Mouse (Mus musculus) 3T3-L1 (cell line): ENCODE measurements around the gene Gfy.
A peak's percentile ranks its signal among the peaks of the same experiment; 100 is the strongest.

Source experiments
- DNase-seq: peaks from one replicate; pipeline ENCODE4 v3.0.0-alpha.2; 2015; ENCODE audit warnings: low read depth, low spot score

The Gfy gene

DNA sequence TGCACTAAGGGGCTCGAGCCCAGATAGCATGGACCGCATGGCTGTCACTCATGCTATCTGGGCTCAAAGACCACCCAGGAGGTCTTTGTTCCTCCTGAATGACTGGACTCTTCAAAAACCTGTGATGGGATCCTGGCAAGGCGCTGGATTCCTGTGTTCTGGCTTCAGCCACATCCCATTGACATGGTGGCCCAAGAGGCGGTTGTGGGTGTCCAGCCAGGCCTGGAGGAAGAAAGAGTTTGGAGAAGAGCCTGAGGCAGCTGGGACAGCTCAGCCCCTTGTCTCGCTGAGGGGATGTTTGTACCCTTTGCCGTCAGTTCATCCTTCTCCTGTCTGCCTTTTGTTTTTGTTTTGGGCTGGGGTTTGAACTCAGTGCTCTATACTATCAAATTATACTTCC, 29.8 kb downstream of the Gfy start:
- no peak for DNase-seq

DNA sequence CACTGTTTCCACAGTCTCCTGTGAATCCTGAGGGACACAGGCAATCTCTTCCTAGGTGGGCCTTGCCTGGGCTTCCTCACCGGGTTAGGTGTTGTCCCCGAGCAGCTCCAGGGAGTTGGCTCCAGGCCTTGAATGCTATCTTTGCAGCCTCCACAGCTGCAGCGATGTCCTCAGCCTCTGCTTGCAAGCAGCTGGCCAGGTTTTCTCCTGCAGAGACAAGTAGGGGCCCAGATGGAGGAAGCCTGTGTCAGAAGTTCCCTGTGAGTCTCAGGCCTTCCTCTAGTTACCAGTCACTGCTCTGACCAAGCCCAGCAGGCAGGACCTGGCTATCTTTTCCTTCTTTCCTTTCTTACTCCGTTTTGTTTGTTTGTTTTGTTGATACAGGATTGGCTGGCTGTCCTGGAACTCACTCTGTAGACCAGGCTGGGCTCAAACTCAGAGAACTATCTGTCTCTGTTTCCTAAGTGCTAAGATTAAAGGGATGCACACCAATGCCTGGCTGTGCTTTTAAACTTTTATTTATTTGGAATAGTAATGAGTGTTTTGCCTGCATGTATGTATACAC, 30.8 kb downstream of the Gfy start:
- DNase-seq = no peak

DNA sequence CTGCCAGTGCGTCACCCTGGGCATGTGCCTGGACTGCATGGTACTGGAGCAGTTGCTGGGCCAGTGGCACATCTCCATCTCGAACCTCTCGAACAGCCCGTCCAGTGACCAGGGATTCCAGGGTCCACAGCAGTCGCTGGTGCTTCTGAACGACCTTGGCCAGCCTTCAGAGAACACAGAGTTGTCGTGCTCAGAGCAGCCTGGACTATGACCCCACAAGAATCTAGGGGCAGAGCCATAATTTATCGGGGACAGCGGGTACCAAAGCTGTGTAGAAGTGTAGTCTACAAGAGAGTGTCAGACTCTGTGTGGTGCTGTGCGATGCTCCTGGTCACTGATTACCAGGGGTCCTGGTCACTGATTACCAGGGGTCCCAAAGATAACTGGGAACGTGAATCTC, 31.5 kb downstream of the Gfy start:
- no peak for DNase-seq

DNA sequence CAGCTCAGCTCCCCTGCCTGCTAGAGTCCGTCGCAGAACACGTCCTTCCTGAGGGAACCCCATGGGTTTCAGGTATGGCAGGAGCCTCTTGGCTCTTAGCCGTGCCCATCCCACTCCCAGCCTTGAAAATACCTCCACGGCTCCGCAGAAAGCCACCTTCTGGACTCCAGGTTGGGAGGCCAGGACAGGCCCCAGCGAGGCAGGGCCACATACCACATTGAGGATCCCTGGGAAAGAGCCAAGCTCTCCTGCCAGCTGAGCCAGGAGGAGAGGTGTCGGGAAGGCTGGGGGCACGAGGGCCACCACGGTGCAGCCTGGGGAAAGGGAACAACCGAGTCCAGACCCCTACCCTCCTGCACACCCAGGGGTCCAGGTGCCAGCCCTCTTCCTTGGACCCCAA, 32.1 kb downstream of the Gfy start:
- no peak for DNase-seq

DNA sequence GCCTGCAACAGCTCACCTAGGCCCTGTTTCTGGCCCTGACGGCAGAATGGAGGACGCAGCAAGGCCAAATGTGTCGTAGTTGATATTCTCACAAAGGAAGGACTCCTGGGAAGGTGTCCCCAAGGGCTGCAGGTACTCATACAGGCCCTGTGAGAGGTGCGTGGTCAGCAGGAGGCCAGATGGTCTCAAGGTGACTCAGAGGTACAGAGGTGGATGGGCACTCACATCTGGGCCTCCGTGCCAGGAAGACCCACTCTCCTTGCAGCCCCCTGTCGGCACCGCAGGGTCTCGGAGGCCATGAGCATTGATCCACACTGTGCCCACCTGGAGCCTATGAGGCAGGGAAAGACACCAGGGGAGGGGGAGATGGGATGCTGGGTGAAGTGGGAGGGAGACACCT, 33.9 kb downstream of the Gfy start:
- DNase-seq = no peak

DNA sequence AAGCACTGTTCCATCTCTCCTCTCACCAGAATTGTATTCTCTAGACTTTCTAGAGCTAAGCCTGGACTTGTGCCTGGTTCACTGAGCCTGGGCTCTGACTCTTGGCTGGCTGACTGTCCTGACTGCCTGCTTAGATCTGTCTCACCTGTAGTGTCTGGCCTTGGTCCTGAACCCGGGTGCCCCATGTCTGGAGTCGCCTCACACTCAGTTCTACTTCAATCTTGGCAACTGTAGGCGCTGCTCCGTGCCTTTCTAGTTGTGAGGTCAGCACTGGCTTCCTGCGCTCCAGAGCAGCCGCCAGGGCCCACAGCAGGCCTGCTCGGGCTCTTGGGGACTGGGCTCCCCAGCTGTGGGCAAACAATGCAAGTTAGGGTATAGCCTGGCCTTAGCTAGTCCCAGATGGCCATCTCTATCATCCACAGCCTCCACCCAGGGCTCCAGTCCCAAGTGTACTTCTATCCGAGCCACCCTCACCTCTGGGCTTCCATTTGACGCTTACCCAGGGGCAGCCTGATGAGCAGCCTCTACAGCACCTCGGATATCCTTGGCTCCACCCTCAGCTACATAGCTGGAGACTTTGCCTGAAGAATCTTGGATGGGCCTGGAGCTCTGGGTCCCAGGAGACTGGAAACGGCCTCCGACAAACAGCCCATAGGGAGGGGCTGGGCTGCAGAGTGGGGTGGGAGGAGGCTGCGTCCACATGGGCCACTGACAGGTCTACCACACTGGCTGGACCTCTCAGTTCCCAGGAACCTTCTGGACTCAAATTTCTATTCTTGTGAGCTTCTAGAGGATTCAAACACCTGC, 34.8 kb downstream of the Gfy start:
- DNase-seq = no peak

DNA sequence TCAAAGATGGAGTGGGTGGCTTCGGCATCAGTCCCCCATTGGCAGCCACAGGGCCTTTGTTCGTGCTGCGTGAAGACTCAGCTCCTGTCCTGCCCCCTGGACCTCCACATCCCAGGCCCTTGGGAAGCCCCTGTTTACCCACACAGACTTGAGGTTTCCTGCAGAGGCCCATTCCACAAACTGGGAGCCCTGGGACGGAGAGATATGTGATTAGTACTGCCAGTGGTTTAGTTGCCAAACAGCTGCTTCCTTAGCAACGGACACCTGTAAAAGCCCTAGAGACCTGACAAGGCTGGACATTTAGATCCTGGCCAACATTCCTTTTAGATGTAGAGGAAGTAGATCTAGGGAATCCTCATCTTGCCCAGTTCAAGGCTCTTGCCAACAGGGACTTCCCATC, 37.5 kb downstream of the Gfy start:
- DNase-seq = no peak

DNA sequence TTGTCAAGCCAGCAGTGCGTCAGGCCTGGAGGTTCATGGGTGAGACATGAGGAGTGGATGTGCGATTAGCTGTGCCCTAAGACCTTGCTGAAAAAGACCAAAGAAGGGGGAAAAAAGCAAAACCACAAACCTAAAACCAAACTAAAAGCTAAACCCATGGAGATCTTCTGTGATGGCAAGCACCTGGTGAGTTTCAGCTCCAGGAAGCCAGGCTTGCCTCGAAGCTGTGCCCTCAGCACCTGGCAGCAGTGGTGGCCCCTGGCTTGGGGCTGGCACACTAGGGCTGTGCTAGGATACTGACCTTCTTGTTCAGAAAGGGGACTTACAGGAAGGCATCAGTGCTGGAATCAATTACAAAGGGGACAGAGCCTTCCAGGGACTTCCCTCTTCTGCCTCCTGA, 38.0 kb downstream of the Gfy start:
- no peak for DNase-seq

DNA sequence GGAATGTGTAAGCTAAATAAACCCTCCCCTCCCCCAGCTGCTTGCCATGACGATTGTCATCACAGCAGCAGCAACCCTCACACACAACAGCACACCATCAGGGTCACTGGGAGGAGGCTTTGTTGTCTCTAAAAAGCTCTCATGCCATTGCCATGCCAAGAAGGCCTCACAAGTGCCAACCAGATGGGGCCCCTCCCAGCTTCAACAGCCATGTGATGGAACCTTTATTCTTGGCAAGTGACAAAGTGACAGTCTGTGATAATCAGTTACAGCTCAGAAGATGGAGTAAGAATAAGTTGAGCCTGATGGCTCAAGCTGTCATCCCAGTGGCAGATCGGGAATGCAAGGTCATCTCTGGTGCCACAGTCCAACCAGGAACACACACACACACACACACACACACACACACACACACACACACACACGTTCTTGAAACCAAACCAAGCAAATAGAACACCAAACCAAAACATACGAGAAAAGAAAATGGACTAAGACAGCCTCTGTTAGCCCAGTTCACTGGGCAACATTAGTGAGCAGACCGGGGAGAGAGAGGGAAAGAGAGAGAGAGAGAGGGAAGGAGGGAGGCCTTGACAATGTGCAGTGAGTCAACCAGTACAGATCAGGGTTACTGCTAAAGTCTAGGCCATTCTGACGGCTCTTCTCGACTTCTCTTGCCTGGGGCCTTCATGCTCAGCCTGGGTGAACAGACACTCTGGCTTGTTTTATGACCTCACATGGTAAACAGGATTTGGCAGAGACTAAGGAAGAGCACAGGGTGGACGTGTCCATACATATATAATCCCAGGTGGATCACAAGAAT, 39.3 kb downstream of the Gfy start:
- no peak for DNase-seq

DNA sequence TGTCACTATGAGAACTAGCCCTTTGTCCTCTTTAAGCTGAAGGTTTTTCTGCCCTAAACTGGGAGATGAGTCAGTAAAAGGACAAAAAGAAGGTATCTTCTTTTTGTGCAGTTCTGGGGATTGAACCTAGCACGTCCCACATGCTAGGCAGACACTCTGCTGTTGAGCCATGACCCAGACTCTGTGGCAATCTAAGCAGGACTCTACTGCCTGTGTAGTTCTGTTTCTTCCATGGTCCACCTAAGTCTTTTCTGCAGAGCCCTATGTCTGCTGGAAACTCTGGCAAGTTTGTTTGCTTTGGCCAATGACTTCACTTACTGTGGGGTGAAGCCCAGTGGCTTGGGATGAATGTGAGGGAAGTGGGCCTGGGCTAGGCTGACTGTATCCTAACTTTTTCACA, 41.0 kb downstream of the Gfy start:
- no peak for DNase-seq

DNA sequence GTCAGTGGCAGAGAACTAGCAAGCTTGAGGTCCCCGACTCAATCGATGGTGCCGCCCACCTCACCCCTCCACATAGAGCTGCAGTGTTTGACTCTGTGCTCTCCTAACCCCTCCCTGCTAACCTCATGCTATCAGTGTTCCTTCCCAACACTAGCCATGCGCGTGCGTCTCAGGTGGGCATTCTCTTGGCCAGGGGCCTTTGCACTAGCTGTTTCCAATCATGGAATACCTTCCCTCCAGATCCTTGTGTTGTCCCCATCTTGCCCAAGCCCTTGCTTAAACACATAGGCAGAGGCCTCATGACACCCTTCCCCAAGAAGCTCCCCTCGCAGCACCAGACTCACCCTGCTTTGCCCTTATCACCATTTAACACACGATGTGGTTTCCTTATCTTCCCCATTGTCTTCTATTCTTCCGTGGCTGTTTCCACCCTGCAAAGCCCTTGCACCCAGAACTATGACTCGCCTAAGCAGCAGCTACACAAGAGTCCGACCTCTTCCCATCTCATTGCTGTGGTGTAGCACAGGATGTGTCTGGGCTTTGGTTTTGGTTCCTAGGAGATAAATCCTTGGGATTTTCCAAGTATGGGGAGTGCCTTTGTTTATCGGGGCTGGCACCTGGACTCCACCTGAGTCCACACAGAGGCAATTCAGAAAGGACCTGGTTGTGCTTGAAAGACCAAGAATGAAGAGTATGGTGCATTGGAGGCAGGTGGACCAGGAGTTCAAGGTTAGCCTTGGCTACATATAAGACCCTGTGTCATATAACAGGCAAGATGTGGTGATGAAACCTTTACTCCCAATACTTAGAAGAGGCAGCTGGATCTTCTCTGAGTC, 42.0 kb downstream of the Gfy start:
- DNase-seq = no peak

DNA sequence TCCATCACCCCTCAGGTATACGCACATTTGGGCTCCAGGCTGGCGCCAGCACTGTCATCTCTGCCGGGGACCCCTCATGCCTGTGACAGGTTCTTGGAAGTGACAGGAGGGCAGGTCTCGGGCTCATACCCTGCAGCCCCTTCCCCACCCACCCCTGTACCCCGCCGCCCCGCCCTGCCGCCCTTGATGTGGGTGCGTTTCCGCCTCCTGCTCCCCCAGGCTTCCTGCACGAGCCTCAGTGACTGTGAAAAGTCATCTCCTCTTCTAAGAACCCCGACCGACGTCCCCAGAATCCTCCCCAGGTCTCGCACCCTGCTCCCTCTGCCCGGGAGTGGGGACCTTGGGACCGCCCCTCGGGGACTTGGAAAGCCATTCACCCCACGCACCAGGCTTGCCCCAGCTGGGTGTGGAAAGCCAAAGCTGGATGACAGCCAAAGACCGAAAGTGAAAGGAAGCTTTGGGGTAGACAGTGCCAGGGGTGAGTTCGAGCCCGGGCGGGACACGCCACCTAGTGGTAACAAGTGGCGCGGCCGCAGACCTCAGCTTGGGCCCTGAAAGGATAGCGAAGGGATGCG, 43.3 kb downstream of the Gfy start, which contains the start of the genes Gm45713 and Flt3l:
Gene Gm45713 (minus strand): TSS at position 239 of the 575 bp plus-strand sequence.
Gene Flt3l (minus strand): TSS at position 440 of the 575 bp plus-strand sequence.
- DNase-seq = peak; percentile 87

DNA sequence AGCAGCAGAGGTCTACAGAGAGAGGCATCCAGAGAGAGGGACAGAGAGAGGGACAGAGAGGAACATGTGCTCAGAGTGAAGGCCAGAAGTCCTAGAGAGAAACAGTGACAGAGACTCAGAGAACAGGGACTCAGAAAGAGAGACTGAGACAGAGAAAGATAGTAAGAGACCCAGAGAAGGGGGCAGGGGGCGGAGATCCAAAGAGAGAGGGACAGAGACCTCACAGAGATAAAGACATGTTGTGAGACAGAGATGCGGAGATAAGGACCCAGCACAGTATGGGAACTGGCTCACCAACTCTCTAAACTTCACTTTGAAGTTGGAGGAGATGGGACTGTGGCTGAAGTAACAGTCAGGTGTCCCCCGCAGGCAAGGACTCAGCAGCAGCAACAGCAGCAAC, 44.0 kb downstream of the Gfy start:
- no peak for DNase-seq

DNA sequence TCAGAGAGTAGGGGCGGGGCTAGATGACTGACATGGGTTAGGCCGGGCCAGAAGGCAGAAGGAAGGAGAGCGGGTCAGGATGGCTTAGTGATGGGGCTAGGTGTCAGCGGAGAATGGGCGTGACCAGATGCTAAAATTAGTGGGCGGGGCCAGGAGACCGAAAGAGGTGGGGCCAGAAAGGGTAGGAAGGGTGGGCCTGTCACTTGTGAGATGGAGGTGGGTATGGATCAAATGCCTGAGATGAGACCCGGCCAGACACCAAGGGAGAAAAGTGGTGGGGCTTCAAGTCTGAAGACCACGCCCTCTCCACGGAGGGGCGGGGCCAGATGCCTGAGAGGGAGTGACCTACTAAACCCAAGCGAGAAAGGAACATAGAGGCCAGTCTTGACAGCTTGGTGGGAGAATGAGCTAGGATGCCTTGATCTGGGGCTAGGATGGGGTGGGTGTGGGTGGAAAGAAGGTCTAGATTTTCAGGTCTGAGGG, 44.8 kb downstream of the Gfy start:
- DNase-seq = peak; percentile 27

DNA sequence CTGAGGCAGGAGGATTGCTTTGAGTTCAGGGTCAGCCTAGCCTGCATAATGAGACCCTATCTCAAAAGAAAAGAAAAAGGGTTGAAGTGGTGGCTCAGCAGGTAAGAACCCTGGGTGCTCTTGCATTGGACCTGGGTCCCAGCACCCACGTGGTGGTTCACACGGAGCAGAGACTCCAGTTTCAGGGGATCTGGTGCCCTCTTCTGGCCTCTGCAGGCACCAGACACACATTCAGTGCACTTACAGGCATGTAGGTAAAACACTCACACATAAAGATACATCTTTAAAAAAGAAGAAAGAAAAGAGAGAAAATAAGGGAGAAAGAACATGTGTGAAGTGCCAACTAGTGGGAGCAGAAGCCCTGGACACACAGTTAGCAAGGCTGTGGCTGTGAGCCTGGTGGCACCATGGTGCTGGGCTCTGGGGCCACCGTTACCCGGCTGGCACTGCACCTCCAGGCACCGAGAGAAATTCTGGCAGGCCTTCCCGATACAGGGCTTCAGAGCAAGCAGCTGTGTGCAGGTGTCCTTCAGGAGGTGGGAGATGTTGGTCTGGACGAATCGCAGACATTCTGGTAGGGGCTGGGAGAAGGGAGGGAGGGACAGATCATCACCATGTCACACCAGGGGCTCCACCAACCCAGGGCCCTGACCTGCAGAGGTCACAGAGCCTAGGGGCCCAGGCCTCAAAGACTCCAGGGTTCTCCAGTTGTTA, 45.8 kb downstream of the Gfy start:
- no peak for DNase-seq

DNA sequence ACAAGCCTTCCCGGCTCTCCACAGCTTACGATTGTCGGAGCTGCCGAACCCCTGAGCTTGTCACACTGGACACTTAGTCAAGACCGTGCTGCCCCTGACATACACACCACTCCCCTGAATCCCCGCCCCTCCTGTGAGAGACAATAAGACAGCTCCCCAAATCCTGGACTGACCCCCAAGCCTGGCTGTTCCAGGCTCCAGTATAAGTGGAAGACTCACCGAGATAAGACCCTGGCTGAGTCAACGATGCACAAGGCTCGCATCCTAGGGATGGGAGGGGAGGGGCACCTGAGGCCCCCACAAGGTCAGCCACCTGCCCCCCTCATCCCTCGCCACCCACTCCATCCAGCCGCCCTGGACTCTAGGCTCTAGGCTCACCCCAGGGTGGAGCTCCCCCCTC, 47.5 kb downstream of the Gfy start:
- no peak for DNase-seq

DNA sequence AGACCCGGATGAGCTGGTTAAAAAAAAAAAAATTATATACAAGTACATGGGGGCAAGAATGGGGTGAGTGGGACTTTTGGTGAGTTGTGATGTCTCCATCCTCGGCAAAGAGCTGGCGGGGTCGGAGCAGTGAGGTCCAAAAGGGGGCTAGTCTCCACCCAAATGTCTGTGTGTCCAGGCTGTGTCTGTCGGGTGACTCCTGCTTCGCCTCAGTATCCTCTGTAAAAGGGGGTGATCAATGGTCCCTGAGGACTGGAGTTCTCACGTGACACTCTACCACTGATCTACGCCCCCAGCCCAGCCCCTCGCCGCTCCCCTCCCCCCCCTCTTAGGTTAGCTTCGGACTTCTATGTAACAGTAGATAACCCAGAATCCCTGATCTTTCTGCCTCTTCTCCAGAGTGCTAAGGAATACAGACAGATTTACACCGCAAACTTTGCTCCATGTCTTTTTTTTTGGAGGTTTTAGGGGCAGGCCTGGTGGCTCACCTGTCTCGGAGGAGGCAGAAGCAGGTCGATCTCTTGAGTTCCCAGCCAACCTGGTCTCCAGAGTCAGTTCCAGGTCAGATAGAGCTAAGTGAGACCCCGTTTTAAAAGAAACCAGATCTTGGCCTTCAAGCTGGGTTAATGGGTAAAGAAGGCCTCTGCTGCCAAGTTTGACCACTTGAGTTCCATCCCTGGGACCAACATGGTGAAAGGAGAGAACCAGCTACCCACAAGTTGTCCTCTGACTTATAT, 49.4 kb downstream of the Gfy start:
- no peak for DNase-seq

DNA sequence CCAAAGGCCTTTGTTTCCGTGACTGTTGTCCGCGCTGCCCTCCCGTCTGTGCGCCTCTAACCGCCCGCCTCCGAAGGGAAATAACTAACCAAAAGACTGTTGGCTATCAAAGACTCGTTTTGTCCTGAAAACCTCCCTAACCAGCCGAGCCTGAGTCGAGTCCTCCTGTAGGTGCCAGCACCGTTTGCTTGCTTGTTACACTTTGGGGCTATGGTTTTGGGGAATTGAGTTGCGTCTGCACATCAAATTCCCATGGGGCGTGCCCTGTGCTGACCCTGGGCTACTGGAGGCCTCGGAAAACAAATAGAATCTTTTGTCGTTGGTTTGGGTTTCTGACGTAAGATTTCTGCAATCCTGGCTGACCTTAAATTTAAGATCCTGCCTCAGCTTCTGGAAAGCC, 50.1 kb downstream of the Gfy start:
- peak; percentile 73 for DNase-seq

DNA sequence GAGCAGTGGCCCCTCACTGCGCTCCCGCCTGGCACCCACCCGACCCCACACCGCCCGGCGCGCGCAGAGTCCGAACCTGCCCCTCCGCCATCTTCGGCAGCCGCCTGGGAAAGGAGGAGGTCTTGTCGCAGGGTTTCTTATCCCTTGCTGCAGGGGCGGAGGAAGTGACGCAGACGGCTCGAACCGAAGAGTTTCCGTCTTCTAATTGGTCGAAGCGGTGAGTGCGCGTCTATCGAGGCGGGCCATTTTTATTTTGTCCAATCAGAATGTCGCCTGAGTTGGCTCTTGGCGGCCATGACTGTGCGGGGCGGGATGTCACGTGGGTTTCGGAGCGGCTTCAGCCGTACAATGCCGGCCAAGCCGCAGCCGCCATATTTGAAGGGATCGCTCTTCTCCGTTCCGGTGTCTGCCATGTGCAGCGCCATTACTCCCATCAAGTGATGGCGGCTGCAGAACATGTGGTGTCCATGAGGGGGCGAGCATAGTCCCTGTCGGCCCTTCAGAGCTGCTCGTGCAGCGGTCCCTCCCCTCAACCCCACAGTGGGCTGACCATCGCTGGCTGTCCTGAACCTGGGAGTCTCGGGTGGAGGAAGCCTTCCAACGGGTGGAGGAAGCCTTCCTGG, 50.6 kb downstream of the Gfy start, which contains the start of gene Rpl13a:
Gene Rpl13a (minus strand): TSS at position 138 of the 623 bp plus-strand sequence.
- DNase-seq = peak; percentile 98
